Mouse (Mus musculus) stomach, postnatal 0 days (tissue): ENCODE measurements at regions not wholly inside any gene's neighbourhood (a gene's known extent, or its start where the extent isn't known, plus 50 kb on each side); places are given as distances from the start of the nearest gene placed in this dataset.

Source experiments
- CTCF ChIP-seq: IDR thresholded peaks from 2 replicates; pipeline ENCODE4 v1.5.1; 2016; ENCODE audit warnings: antibody characterized with exemption, low read depth, mild to moderate bottlenecking, moderate library complexity
- EP300 ChIP-seq: optimal IDR thresholded peaks from 2 replicates; pipeline ENCODE3; 2016; ENCODE audit warnings: antibody characterized with exemption

DNA sequence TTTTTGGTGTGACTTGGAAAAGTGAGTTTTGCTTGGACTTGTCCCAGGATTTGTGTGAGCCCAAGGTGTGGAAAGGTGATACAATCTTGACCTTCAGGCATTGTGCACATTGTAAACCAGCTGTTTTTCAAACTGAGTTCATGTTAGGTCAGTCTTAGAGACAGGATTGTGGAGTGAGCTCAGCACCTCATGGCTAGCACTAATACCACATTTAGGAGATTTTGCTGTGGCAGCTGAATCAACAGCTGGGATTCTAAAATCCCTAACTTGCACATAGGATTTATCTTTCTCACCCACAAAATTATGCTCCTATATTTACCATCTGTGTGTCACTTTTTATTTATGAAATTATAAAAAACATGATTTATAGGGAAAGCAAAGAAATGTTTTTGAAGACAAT is 896.7 kb downstream of the Adgrl3 start:
- TF ChIP-seq CTCF (no peak), EP300 (no peak)
